Mouse (Mus musculus) frontal cortex, adult (tissue): ENCODE data around the gene Mmp28.

ENCODE experiments used
- ATAC-seq: cut with Nextera tagmentation; 2 replicates; pipeline ENCODE4 v1.9.2; 2017; ENCODE audit warnings: mild to moderate bottlenecking, moderate library complexity, mixed read lengths; ENCODE audit not compliant: low TSS enrichment

Gene Mmp28

GRCm38 (mm10) chr11:83462711-83463244, at the start of gene Mmp28:
Mmp28 (minus strand) TSS chr11:83463071.
- ATAC-seq: 0 out of 2 replicates have a peak, but pooled peaks have one; percentile 25

- no peak for ATAC-seq
Observed at GRCm38 (mm10) chr11:83509521-83509920, 46.6 kb upstream of the Mmp28 start.

- no peak for ATAC-seq
Observed at GRCm38 (mm10) chr11:83504308-83504707, 41.4 kb upstream of the Mmp28 start.

DNA sequence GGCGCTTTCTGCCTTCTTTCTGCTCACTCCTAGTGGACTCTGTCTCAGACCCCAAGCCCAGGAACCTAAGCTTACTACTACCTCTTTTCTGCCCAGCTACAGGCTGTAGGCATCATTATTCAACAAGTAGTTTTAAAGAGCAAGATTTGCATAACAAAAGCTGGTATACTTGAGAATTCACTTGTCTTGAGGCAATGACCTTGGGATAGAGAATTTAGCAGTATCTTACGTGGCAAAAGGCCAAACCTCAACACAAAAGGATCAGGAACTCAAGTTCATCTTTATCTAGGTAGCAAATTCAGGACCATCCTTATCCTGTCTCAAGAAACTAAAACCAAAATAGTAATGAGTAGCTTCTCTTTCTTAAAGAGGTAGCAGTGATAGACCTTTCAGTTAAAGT, 32.7 kb upstream of the Mmp28 start:
- no peak for ATAC-seq

DNA sequence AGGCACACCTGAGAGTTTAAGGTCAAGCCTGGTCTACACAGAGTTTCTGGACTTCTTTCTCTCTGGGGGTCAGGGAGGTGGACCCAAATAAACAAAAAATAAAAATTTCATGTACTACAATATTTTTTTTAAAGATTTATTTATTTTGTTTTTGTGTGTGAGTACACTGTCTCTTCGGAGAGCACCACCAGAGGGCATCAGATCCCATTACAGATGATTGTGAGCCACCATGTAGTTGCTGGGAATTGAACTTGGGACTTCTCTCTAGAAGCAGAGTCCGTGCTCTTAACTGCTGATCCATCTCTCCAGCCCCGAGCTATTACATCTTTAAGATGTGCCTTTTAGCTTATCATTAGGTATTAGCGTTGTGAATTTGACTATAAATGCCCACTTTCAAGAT, 28.6 kb upstream of the Mmp28 start:
- no peak for ATAC-seq

DNA sequence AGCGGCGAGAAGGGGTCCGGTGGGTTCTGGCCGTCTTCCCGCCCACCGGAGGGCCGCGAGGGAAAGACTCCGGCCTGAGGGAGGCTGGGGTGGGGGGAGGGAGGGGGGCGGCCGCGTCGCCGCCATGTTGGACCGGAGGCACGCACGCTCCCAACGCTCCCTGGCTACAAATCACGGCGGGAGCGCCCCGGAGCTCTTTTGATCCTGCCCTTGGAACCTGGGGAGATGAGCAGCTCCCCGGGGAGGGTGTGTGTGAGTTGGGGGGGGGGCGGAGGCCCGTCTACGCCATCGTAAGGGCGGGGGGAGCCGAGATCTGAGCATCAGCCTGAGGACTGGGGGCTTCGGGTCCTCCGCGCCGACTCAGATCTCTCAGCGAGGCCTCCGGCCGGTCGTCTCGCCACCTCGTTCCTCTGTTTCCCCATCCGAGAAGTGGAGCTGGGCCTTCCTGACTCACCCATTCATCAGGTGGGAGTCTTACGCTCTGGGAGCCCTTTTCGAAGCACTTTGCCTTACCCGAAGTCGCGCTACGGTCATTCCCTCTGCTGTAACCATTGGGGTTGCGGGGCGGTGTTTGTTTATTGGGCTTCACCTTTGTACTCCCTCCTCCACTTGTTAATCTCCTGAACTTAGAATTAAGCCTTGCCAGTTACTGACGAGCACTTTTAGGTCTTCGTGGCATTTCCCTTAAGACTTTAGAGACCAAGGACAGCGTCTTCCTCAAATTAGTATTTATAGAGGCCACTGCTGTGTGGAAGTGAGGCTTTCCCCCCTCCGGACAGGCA, 10.6 kb upstream of the Mmp28 start:
- peak; percentile 35 for ATAC-seq

- ATAC-seq: peak; percentile 96
Observed at GRCm38 (mm10) chr11:83472324-83473234, 9.7 kb upstream of the Mmp28 start, which contains the start of gene Taf15. Taf15 (plus strand) TSS chr11:83473086.

DNA sequence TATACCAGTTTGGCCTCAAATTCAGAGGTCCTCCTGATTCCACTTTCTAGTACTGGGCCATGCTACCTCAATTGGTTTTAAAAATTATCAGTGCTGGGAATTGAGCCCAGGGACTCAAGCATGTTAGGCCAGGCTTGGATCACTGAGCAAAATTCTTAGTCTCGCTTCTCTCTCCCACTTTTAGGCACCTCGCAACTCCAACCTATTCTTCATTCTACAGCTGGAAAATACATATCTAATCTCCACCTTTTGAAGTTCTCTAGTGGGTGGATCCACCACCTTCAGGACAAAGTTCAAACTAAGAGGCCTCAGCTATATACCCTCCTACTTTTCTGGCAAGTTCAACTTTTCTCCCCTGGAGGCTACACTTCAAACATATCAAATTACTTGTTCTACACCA, 8.9 kb upstream of the Mmp28 start:
- ATAC-seq: no peak

GRCm38 (mm10) chr11:83468765-83469164, 5.9 kb upstream of the Mmp28 start:
- ATAC-seq: no peak; the same call in 1 of the 2 replicates

DNA sequence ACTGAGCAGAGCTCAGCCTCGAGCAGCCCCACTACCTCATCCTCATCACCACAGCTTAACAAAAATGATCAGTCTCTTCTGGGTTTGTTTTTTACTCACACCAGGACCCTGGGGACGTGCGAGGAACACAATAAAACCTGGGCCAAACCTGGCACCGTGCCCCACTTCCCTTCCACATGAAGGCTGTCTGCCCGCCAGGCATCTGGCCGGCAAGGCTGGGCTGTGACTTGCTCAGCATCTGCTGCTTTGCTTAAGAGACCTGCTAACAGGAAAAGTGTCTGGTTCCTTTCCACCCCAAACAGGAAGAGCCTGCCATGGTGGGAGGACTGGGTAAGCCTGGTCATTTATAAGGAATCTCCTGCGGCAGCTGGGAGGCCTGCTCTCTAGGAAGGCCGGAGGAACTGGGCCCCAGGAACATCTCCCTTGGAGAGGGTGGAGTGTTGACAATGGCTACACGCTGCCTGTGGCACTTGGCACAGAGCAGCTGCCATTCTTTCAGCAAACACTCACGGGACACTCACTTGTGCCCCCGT, 4.3 kb upstream of the Mmp28 start:
- ATAC-seq: no peak

GRCm38 (mm10) chr11:83465976-83466375, 3.1 kb upstream of the Mmp28 start:
- no peak for ATAC-seq

DNA sequence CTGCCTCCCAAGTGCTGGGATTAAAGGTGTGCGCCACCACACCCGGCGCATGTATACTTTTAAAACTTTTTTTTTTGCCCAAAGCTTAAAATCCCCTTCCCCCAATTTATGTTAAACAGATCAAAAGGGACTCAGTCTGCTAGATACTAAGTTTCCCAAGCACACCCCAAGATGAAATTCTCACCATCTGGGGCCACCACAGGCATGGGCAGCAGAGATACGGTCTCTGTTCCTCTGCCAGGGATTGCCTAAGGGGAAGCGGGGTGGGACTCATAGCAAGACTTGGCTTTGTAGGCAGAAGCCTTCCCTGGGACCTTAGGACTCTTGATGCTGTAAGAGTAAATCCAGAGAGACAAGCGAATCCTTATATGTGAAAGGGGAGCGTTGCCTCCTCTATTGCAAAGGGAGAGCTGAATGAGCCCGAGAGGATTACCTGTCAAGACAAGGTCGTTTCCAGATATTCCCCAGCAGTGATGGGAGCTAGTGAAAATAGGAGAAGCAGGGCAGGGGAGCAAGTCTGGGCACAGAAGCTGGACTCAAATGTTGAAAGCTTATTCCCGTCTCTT, 1.3 kb downstream of the Mmp28 start:
- no peak for ATAC-seq

GRCm38 (mm10) chr11:83457912-83458601, 4.8 kb downstream of the Mmp28 start:
- ATAC-seq: no peak

- no peak for ATAC-seq
Observed at GRCm38 (mm10) chr11:83457257-83457656, 5.6 kb downstream of the Mmp28 start.

- no peak for ATAC-seq
Observed at GRCm38 (mm10) chr11:83455608-83456007, 7.3 kb downstream of the Mmp28 start.

DNA sequence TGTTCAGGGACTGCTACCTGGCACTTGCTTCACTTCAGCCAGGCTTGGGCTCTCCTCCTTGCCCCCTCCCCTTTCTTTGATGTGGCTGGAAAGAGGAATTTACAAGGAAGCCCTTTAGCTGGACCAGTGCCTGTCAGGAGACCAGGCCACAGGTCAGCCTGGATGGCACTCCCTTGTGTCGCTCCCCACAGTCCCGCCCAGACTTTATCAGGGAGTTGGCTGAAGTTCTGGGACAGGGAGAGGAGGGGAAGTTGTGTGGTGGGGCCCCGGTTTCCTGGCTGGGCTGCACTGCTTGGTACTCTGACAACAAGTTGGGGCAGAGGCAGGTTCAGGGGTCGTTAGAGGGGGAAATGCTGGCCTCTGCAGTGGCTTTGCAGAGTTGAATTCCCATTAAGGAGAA, 8.3 kb downstream of the Mmp28 start:
- ATAC-seq: no peak

DNA sequence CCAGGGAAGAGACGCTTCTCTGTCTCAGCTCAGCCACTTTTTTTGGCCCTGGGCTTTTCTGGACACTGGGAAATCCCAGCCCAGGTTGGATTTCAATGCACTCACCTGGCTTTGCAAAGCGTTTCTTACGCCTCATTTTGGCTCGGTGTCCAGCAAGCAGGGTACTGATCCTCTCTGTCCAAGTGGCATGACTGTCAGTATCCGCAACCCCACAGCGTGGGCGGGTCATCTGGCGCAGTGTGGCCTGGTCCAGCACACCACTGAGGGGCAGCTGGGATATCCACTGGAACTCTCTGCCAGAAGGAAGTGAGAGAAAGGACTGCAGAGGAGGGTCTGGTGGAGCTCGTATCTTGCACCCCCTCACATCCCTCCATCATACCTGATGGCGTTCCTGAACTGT, 11.6 kb downstream of the Mmp28 start:
- no peak for ATAC-seq

DNA sequence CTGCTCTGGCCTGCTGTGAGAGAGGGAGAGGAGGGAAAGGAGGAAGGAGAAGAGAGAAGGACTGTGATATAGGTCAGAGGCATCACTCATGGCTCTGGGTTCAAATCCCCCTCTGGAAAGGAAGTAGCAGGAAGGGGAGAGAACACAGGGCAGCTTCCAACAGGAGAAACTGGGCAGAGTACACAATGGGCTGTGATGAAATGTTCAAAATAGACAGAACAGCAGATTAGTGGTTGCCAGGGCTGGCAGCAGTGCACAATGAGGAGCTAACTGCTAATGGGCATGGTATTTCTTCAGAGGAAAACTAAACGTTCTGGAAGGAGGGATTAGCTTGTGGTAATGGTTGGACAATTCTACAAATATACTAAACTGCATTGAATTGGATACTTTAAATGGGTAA, 12.3 kb downstream of the Mmp28 start:
- no peak for ATAC-seq

GRCm38 (mm10) chr11:83449298-83449697, 13.6 kb downstream of the Mmp28 start:
- ATAC-seq: no peak

GRCm38 (mm10) chr11:83448927-83449236, 14.0 kb downstream of the Mmp28 start:
- ATAC-seq: no peak
